Mouse (Mus musculus) kidney, adult 2 months (tissue): ENCODE results near the gene Mndal. TPM values are rescaled to one million over a fixed set of nuclear protein-coding genes. Genes with fewer than 3 reads are reported as not detected.
A peak's percentile ranks its signal among the peaks of the same experiment; 100 is the strongest.
"Not testable (repeated sequence)": the region's sequence is repeated elsewhere in the genome, so short reads cannot be mapped to it uniquely, and the experiment has no call there.

Experiments
- DNase-seq: peaks from one replicate; pipeline ENCODE4 v3.0.0; 2021
- H3K27ac ChIP-seq: fragments of 200-500 bp; 2 replicates; pipeline ENCODE4 v1.5.1; 2012; ENCODE audit warnings: low read depth, low read length, control low read depth, inconsistent platforms; ENCODE audit not compliant: insufficient read depth
- H3K27me3 ChIP-seq: fragments of 200-500 bp; replicated peaks from 2 replicates; pipeline ENCODE4 v1.6.1; 2012; ENCODE audit warnings: mild to moderate bottlenecking, moderate library complexity, low read length, inconsistent platforms; ENCODE audit not compliant: control insufficient read depth, insufficient read depth
- H3K36me3 ChIP-seq: fragments of 200-500 bp; 2 replicates; pipeline ENCODE4 v1.6.1; 2012; ENCODE audit warnings: mild to moderate bottlenecking, moderate library complexity, low read length, inconsistent platforms; ENCODE audit not compliant: control insufficient read depth, insufficient read depth
- H3K4me1 ChIP-seq: fragments of 200-500 bp; 2 replicates; pipeline ENCODE4 v1.6.1; 2011; ENCODE audit warnings: low read length; ENCODE audit not compliant: control insufficient read depth, insufficient read depth
- H3K4me3 ChIP-seq: fragments of 200-500 bp; 2 replicates; pipeline ENCODE4 v1.5.1; 2011; ENCODE audit warnings: mild to moderate bottlenecking, low read depth, low read length, control low read depth; ENCODE audit not compliant: insufficient read depth
- CTCF ChIP-seq: fragments of 200-500 bp; conservative IDR thresholded peaks from 2 replicates; pipeline ENCODE4 v1.5.1; 2011; ENCODE audit warnings: low read depth, mild to moderate bottlenecking, control low read depth, low read length, moderate library complexity, mixed read lengths; ENCODE audit not compliant: insufficient read depth, insufficient read length
- POLR2A ChIP-seq: fragments of 200-500 bp; IDR thresholded peaks from one replicate; pipeline ENCODE4 v1.6.1; 2011; ENCODE audit warnings: low read depth, low read length, control low read depth
- WGBS: fragments of 180-500 bp; shearing (Covaris S2); methylation state at CpG from one replicate; pipeline ENCODE4 v1.1.7; 2018; 5-methylcytosine and 5-hydroxymethylcytosine counted together
- polyA plus RNA-seq: library from polyadenylated mRNA; depleted of rRNA; stranded (reverse); fragments of >200 nt; gene quantifications from 2 replicates; pipeline ENCODE4 v1.2.3, GENCODE M21; 2012

Mndal gene
- polyA plus RNA-seq, 1 experiment, result 6.2 TPM

GRCm38 (mm10) chr1:173866504-173866903 lies 75.8 kb downstream of the Mndal start:
- Histone ChIP-seq H3K27ac (no peak overlapping the region), H3K4me1 (no peaks in the 10 kb centered on the region), H3K36me3 (no peaks in the 10 kb centered on the region), H3K4me3 (no peak overlapping the region), H3K27me3 (no peaks in the 10 kb centered on the region)
- WGBS, result 92% methylated on average over 12 of the region's 12 CpGs
- TF ChIP-seq CTCF (no peak), POLR2A (no peak)
- DNase-seq, result no peak

DNA sequence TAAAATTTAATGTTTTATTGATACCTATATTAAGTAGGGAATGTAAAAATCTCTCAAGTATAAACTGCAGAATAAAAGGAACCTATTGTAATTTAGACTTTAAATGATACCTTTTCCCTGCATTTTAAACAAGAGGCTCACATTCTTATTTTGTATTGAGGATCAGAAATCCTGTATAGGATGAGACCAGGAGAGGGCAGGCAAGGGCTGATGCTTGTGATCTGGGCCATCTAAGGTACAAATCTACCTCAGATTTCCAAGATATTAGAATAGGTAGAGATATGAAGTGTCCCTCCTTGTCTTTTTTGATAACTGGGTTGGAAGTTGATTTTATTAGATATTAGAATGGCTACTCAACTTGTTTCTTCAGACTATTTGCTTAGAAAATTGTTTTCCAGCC lies 88.6 kb downstream of the Mndal start:
- H3K27me3 ChIP-seq, H3K27ac ChIP-seq, DNase-seq, H3K36me3 ChIP-seq, H3K4me1 ChIP-seq, H3K4me3 ChIP-seq: not testable (repeated sequence)

- 48% methylated on average over 4 of the region's 4 CpGs for WGBS
- not testable (repeated sequence) for H3K4me1 ChIP-seq, H3K27me3 ChIP-seq, H3K4me3 ChIP-seq, DNase-seq, H3K36me3 ChIP-seq, H3K27ac ChIP-seq
Measured at GRCm38 (mm10) chr1:173852853-173853252, 89.4 kb downstream of the Mndal start.

GRCm38 (mm10) chr1:173846193-173846592 lies 96.1 kb downstream of the Mndal start:
- H3K27ac ChIP-seq, H3K36me3 ChIP-seq, H3K4me3 ChIP-seq, H3K4me1 ChIP-seq, DNase-seq, H3K27me3 ChIP-seq: not testable (repeated sequence)
- WGBS, result 85% methylated on average over 4 of the region's 4 CpGs

- 88% methylated on average over 1 of the region's 1 CpGs for WGBS
- no peak overlapping the region for H3K4me3 ChIP-seq
- TF ChIP-seq CTCF (no peak), POLR2A (no peak)
- H3K27me3 ChIP-seq, result no peaks in the 10 kb centered on the region
- H3K27ac ChIP-seq, result no peak overlapping the region
- H3K36me3 ChIP-seq, result no peaks in the 10 kb centered on the region
- H3K4me1 ChIP-seq, result no peaks in the 10 kb centered on the region
- DNase-seq, result no peak
Measured at GRCm38 (mm10) chr1:173844754-173845153, 97.5 kb downstream of the Mndal start.

GRCm38 (mm10) chr1:173821481-173821803 lies 120.8 kb downstream of the Mndal start:
- H3K4me3 ChIP-seq, DNase-seq, H3K4me1 ChIP-seq, H3K36me3 ChIP-seq, H3K27me3 ChIP-seq, H3K27ac ChIP-seq: not testable (repeated sequence)
- WGBS, result 22% methylated on average over 2 of the region's 2 CpGs

DNA sequence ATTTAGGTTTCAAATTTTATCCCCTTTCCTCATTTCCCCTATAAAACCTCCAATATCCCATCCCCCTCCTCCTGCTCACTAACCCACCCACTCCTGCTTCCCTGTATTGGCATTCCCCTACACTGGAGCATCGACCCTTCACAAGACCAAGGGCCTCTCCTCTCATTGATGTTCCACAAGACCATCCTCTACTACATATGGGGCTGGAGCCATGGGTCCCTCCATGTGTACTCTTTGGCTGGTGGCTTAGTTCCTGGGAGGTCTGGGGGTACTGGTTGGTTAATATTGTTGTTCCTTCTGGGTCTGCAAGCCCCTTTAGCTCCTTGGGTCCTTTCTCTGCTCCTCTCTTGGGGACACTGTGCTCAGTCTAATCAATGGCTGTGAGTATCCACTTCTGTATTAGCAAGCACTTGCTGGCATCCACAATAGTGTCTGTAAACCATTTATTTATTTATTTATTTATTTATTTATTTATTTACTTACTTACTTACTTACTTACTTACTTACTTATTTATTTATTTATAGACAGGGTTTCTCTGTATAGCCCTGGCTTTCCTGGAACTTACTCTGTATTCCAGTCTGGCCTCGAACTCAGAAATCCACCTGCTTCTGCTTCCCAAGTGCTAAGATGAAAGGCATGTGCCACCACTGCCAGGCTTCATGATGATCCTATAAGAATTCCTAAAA lies 121.4 kb downstream of the Mndal start:
- not testable (repeated sequence) for H3K27ac ChIP-seq, H3K36me3 ChIP-seq, H3K4me1 ChIP-seq, H3K27me3 ChIP-seq, H3K4me3 ChIP-seq, DNase-seq
- WGBS, result 66% methylated on average over 2 of the region's 2 CpGs

DNA sequence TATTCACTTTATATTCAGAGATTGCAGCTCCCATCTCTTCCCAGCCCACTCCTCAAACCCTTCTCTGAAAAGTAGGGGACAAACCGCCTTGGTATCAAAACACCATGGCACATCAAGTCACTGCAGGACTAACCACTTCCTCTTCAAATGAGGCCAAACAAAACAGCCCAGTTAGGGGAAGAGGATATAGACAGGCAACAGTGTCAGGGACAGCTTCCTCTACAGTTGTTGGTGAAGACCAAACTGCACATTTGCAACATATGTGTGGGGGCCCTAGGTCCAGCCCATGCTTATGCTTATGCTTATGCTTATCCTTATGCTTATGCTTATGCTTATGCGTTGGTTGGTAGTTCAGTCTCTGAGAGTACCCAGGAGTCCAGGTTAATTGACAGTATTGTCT lies 133.0 kb downstream of the Mndal start:
- not testable (repeated sequence) for H3K4me1 ChIP-seq, H3K27me3 ChIP-seq, H3K4me3 ChIP-seq, H3K36me3 ChIP-seq, DNase-seq, H3K27ac ChIP-seq
- 76% methylated on average over 2 of the region's 2 CpGs for WGBS

DNA sequence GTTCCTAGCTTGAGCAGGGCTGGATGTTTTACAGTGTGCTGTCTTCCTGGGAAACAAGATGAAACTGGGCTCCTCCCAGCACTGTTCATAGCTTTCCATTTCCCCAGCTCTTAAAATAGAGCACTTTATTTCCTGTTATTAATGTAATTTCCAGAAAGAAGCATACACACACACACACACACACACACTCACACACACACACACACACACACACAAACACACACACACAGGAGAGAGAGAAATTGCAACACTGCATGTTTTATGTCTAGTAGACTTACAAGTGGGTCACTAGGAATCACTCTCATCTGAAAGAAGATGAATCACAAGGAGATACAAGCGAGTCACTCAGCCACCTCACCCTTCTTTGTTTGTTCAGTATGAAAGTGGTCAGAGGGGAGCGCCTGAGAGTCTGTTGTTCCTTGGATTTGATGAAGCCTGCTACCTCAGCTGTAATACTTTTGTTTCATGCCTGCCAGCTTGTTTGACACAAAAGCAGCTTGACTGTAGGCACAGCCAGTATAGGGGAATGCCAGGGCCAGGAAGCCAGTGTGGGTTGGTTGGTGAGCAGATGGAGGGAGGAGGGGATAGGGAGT lies 139.5 kb downstream of the Mndal start:
- DNase-seq, result peak; percentile 54

GRCm38 (mm10) chr1:173802207-173802606 lies 140.1 kb downstream of the Mndal start:
- not testable (repeated sequence) for DNase-seq, H3K36me3 ChIP-seq, H3K4me1 ChIP-seq, H3K27ac ChIP-seq, H3K27me3 ChIP-seq
- WGBS, result 44% methylated on average over 3 of the region's 3 CpGs
- peak overlapping the region; percentile 16; the same call in 1 of the 2 replicates for H3K4me3 ChIP-seq

More for the DNA sequence above, 139.5 kb downstream of the Mndal start:
- WGBS, result 34% methylated on average over 2 of the region's 2 CpGs
- H3K4me3 ChIP-seq, H3K4me1 ChIP-seq, H3K36me3 ChIP-seq, H3K27me3 ChIP-seq: not testable (repeated sequence)
- H3K27ac ChIP-seq, result peak overlapping the region; percentile 56; the same call in 1 of the 2 replicates

DNA sequence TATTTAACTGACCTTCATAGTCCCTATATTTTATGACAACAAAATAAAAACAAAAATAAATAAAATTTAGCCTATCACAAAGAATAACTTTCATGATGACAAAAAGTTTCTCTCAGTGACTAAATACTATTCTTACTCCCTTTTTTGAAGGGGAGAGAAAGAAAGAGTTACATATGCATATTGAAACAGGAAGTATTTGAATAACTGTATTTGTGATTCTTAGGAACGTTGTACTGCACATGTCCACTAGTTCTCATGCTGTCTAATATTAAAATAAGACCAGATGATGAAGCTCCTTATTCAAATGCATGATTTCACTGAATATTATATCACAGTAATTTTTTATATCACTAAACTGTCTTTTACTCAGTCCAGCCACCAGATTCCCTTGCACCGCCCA lies 140.5 kb downstream of the Mndal start:
- not testable (repeated sequence) for H3K27me3 ChIP-seq, H3K27ac ChIP-seq, H3K36me3 ChIP-seq, H3K4me3 ChIP-seq, H3K4me1 ChIP-seq, DNase-seq
- WGBS, result 53% methylated on average over 2 of the region's 2 CpGs
